Mouse (Mus musculus) mouse trophoblast stem cell (cell line): Measurements from ENCODE around the gene Zyg11b.

ENCODE experiments used
- in situ Hi-C, 2 experiments: fragments of 300-500 bp; cut with MseI, MboI; formaldehyde crosslinking; loops; 2 replicates in 1 of 2; 3 replicates in 1 of 2; pipeline ENCODE4 v1.15.1; 2025

Gene Zyg11b

DNA sequence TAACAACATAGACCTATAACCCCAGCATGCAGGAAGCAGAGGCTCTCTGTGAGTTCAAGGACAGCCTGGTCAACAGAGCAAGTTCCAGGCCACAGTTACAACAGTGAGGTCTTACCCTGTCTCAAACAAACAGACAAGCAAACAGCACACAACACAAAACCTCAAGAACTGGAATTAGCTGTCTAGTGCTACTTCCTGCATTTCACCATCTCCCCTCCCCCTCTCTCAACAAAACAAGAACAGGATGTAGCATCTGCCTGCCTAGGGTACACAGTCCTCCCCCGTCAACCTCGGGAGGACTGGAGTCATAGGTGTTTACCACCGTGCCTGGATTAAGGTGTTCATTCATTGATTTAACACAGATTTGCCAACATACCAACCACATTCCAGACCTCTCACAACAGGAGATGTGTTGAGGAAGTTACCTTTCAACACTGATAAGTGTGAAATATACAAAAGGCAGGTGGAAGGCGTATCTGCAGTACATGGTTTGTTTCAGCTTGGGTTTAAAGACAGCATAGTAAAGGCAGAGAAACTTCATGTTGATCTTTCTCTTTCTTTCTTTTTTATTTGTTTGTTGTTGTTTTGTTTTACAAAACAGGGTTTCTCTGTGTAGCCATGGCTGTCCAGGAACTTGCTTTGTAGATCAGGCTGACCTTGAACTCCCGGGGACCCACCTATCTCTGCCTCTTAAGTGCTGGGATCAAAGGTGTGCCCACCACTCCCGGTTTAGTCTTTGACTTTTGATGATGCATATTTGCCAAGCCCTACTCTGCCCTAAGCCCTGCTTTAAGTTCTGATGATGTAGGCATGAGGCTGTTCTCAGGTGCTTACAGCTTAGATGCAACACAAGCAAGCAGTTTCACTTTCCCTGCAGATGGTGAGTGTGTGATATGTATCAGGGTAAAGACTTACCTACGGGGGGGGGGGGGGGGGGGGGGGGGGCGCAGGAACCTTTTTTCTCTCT lies 18.0 kb upstream of the Zyg11b start:
- in situ Hi-C loops: no loop called here

DNA sequence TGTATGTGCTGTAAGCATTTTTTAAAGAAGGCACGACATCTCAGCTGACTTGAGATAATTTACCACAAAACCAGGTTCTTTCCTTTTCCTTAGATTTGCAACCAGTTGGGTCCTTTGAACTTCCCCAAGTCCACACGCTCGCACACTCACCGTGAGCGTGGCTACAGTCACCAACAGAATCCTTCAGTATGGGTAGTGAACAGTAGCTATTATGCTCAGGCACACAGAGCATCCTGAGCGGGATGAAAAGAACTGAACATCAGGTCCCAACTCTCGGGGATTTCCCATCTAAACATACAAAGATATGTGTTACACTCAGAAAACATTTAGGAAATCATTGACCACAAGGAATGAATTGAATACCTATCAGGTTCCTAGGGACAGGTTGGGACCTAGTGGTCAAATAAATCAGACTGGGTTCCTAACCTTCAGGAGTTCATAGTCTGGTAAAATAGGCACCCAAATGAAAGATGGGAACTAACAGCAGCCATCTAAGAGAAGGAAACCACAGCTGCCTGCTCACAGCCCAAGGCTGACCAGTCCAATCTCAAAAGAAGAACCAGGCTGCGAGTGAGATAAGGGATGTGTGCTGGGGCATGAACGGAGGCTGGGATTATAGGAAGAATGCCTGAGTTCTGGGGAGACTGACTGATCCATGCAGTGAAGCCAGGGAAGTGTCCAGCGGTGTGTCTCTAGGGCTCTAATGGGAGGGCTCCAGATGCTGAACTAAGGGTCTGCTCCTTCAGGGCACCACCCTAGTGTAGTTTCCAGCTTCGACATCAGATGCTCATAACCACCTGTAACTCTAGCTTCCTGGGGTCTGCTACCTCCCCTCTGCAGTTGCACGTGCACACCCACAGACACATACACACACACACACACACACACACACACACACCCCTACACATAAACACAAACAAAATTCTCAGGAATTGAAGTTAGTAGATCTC lies 17.0 kb upstream of the Zyg11b start:
- in situ Hi-C loops: no loop called here

DNA sequence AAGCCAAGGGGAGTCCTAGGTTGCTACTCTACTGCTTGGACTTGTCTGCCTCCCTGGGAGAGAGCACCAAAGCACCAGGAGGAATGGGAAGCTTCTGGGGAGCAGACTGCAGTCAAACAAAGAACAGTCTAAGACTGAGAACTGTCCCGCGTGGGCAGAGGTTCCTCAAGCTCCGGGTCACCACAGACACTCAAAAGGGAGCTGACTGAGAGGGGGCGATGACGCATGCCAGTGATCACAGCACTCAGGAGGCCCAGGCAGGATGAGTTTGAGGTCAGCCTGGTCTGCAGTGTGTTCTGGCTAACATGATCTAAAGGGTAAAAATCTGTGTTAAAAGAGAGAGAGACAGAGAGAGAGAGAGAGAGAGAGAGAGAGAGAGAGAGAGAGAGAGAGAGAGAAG lies 13.1 kb upstream of the Zyg11b start:
- in situ Hi-C loops: no loop called here

DNA sequence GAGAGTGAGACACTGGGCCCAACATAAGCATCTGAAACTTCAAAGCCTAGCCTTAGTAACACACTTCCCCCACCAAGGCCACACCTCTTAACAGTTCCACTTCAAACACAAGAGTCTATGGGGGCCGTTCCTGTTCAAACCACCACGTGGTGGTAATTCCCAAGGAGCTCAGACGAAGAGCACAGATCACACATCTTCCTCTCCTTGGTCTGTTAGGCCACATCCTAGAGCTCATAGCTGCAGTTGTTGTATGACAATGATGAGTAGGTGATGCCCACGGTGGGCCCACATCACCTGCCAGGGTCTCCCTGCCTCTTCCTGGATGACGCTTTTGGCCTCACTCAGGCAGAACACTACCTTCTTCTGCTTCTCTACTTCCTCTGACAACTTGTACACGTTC lies 9.8 kb upstream of the Zyg11b start:
- in situ Hi-C loops: no loop called here

DNA sequence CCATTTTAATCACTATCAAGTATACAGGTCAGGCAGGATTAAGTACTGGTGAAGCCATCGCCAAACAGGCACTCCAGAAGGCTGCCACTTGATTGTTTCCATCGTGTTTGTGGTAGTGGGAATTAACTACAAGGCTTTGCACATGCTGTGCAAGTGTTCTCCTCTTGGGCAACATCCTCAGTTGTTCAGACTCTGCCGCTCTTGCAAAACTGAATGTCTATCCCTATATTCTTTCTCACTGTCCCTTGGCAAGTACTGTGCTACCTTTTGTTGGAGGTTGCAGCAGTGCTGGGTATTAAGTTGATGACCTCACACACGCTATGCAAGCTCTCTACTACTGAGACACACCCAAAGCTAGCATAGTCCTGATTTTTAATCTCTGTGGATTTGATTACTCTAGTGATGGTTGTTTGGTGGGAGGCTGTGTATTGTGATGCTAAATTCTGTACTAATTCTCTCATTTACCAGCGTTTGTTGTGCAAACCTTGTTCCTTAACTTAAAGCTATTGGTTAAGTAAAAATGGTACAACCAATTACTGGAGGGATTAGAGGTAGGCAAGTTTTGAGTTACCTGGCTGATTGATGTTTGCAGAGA lies 1.5 kb upstream of the Zyg11b start:
- in situ Hi-C loops: no loop called here

- in situ Hi-C loops: no loop called here
These were observed 630 bp downstream of the Zyg11b start for GRCm38 (mm10) chr4:108300266-108300665.

- in situ Hi-C loops: no loop called here
These were observed 23.9 kb downstream of the Zyg11b start for GRCm38 (mm10) chr4:108276973-108277372.

DNA sequence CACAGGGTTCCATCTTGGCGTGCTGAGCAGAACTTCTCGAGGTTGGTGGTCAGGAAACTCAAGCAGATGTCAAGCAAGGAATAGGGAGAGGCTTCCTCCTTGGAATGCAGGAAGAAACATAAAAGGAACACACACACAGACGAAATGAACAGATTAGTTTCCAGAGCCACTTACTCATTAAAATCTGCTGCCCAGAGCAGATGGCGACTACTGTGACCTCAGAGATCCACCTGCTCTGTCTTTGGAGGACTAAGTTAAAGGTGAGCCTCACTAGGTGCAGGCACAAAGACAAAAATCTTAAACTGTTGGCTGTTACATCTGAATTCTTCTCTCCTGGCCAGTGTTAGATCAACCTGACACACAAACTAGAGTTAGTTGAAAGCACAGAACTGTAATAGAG lies 28.6 kb downstream of the Zyg11b start:
- in situ Hi-C loops: no loop called here

DNA sequence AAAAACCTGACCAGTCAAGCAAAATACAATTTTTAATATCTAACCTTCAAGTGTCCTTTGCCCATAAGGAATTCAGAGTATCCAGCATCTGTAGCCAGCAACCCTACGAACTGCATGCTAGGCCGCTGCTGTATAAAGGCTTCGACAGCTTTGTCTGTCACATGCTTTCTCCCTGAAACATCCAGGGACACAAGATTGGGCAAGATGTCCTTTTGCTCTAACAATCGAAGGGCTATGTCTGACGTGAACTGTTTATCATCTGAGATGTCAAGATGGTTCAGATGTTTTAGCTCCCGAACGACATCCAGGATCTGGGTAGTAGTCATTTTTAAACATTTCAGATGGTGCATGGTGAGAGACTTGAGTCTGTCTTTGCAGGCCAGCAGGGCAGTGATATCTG lies 35.1 kb downstream of the Zyg11b start:
- in situ Hi-C loops: no loop called here

DNA sequence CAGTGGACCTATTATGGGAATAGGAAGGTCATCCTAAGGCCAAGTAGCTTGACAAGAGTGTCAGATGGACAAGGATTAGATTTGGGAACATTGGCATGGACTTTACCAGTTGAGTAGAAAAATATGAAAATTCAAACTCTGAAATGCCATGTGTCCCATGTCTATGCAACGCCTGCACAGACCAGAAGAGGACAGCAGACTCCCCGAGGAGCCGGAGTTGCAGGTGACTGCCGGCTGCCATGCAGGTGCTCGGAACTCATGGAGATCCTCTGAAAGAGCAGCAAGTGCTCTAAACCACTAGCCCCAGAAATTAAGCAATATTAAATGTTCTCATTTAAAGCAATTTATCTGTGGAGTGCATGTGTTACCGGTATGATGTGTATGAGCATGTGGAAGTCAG lies 47.6 kb downstream of the Zyg11b start:
- in situ Hi-C loops: no loop called here

- in situ Hi-C loops: no loop called here
These were observed 50.4 kb downstream of the Zyg11b start for GRCm38 (mm10) chr4:108250501-108250900.

DNA sequence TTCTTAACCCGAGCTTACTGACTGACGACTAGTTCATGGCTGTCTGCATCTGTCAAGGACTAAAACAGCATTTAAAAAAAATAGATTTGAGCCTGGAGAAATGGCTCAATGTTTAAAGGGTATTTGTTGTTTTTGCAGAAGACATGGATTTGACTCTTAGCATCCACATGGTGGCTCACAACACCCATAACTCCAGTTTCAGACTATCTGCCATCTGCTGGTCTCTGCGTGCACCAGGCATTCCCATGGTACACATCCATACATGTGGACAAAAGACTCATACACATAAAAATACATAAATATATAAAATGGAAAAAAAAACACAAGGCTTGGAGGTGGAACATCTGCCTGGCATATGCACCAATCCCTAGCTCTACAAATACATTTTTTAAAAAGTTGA lies 51.6 kb downstream of the Zyg11b start:
- in situ Hi-C loops: no loop called here

DNA sequence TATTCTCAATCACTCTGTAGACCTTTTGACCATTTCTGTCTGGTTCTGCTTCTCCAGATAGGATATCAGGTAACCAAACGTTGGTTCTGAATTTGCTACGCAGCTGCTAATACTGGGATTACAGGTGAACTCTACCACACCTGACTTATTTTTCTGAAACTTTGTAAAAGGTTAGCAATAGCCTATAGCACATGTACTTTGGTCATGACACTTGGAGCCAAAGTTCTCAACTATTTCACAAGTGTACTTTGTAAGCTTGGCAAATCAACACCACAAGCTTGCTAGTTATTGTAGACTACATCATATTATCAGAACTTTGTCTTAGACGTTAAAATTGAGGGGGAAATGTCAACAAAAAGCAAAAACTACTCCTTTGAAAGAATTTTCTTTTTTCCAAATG lies 67.2 kb downstream of the Zyg11b start:
- in situ Hi-C loops: no loop called here

GRCm38 (mm10) chr4:108225341-108225872 lies 75.5 kb downstream of the Zyg11b start:
- in situ Hi-C loops: no loop called here

DNA sequence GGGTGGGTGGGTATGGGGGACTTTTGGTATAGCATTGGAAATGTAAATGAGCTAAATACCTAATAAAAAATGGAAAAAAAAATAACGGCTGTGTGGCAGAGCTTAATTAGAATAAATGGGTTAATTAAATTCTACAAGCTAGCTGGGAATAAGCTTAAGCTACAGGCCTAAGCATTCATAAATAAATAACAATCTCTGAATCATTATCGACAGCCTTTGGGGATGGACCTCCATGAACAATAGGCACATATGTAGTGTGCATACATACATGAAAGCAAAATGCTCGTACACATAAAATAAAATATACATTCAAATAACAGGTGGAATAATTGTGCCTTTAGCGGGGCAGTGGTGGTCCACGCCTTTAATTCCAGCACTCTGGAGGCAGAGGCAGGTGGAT lies 78.4 kb downstream of the Zyg11b start:
- in situ Hi-C loops: no loop called here

- in situ Hi-C loops: no loop called here
These were observed 81.9 kb downstream of the Zyg11b start for GRCm38 (mm10) chr4:108219019-108219418.

- in situ Hi-C loops: no loop called here
These were observed 83.3 kb downstream of the Zyg11b start, which contains the start of gene Zyg11a for GRCm38 (mm10) chr4:108217332-108218179. TSS of gene Zyg11a (minus strand) at chr4:108218048.

DNA sequence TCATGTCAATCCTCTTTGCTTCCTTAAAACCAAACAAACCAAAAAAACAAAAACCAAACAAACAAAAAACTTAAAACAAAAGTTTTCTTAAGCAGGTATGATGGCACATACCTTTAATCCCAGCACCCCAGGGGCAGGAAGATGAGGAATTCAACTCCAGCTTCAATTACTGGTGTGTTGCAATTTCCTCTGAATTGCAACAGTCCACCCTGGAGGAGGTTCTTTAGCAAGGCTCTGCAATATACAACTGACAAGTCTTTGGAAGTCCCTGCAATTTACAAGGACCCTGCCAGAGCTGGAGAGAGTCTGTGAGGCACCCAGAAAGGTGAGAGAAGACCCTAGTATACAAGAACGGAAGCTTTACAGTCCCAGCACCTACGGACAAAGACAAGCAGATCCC lies 87.9 kb downstream of the Zyg11b start:
- in situ Hi-C loops: no loop called here

- in situ Hi-C loops: no loop called here
These were observed 96.3 kb downstream of the Zyg11b start for GRCm38 (mm10) chr4:108204629-108205028.

DNA sequence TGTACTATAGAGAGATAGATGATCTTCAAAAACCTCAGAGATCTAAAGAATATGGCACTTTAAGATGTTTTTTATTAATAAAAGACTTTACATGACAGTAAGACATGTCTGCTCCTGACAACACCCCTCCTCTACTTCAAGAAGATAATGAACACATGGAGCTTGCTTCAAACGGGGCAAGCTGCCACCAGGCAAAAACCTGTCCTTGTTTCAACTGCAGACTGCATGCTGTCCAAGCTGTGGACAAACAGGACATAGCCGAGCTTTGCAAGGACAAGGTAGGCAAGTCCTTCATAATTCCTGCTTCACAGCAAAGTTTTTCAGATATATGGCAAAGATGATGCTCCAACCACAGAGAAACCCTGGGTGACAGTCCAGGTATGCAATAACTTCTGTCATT lies 101.7 kb downstream of the Zyg11b start:
- in situ Hi-C loops: no loop called here
